Mouse (Mus musculus): ENCODE results near the gene Wnt9a. TPM values are rescaled to one million over a fixed set of nuclear protein-coding genes. Genes with fewer than 3 reads are reported as not detected.
"Not testable (repeated sequence)": the region's sequence is repeated elsewhere in the genome, so short reads cannot be mapped to it uniquely, and the experiment has no call there.

Wnt9a gene
- polyA plus RNA-seq, 1 experiment from 2014 or later, result 1.6 TPM

- no peak within 1 kb of the TSS for H3K27ac ChIP-seq (replicated peaks; ENCODE audit: low read depth, low read length)
- H3K4me2 ChIP-seq (ENCODE audit: low read depth, low read length), result peak within 1 kb of the TSS; percentile 48
- peaks cover 76% of the 10 kb centered on the region for H3K27me3 ChIP-seq (ENCODE audit: control insufficient read depth, insufficient read depth, low read length)
- H3K4me3 ChIP-seq (ENCODE audit: low read depth, low read length), result peak within 1 kb of the TSS; percentile 24
- H3K36me3 ChIP-seq (replicated peaks; ENCODE audit: control insufficient read depth, insufficient read depth, low read depth, low read length), result no peaks in the 10 kb centered on the region; the same call in 1 of the 2 replicates
- peaks cover 3% of the 10 kb centered on the region for H3K4me1 ChIP-seq (ENCODE audit: control insufficient read depth, insufficient read depth, low read length)
- ATAC-seq (replicated peaks; ENCODE audit: insufficient number of reproducible peaks, low FRiP score, low TSS enrichment, low read depth) (no peak), DNase-seq (ENCODE audit: low spot score) (no peak)
- H3K9me3 ChIP-seq (replicated peaks; ENCODE audit: control insufficient read depth, low read length), result no peaks in the 10 kb centered on the region; the same call in 1 of the 2 replicates
- no peak within 1 kb of the TSS; the same call in 1 of the 2 replicates for H3K9ac ChIP-seq (replicated peaks; ENCODE audit: low read length)
- under 1% methylated on average over 51 of the region's 60 CpGs for WGBS
Measured at GRCm38 (mm10) chr11:59290702-59291303, 15.9 kb upstream of the Wnt9a start, which contains the start of gene Wnt3a. Wnt3a (minus strand) TSS chr11:59290752.

GRCm38 (mm10) chr11:59293616-59294015, 13.1 kb upstream of the Wnt9a start:
- no peak for ATAC-seq (replicated peaks; ENCODE audit: insufficient number of reproducible peaks, low FRiP score, low TSS enrichment, low read depth)
- peaks cover 3% of the 10 kb centered on the region for H3K4me1 ChIP-seq (ENCODE audit: control insufficient read depth, insufficient read depth, low read length)
- peaks cover 52% of the 10 kb centered on the region for H3K27me3 ChIP-seq (ENCODE audit: control insufficient read depth, insufficient read depth, low read length)
- DNase-seq (ENCODE audit: low spot score), result peak; percentile 65
- H3K36me3 ChIP-seq (replicated peaks; ENCODE audit: control insufficient read depth, insufficient read depth, low read depth, low read length), result no peaks in the 10 kb centered on the region
- H3K4me3 ChIP-seq (ENCODE audit: low read depth, low read length), result no peak overlapping the region
- WGBS, result 20% methylated on average over 7 of the region's 7 CpGs
- no peak overlapping the region for H3K9ac ChIP-seq (replicated peaks; ENCODE audit: low read length)
- no peaks in the 10 kb centered on the region; the same call in 1 of the 2 replicates for H3K9me3 ChIP-seq (replicated peaks; ENCODE audit: control insufficient read depth, low read length)
- H3K4me2 ChIP-seq (ENCODE audit: low read depth, low read length), result no peak overlapping the region
- no peak overlapping the region for H3K27ac ChIP-seq (replicated peaks; ENCODE audit: low read depth, low read length)

GRCm38 (mm10) chr11:59297941-59298340, 8.8 kb upstream of the Wnt9a start:
- no peak overlapping the region for H3K9ac ChIP-seq (replicated peaks; ENCODE audit: low read length)
- no peak overlapping the region for H3K27ac ChIP-seq (replicated peaks; ENCODE audit: low read depth, low read length)
- WGBS, result 23% methylated on average over 7 of the region's 7 CpGs
- H3K36me3 ChIP-seq (replicated peaks; ENCODE audit: control insufficient read depth, insufficient read depth, low read depth, low read length), result no peaks in the 10 kb centered on the region
- no peaks in the 10 kb centered on the region for H3K4me1 ChIP-seq (ENCODE audit: control insufficient read depth, insufficient read depth, low read length)
- no peaks in the 10 kb centered on the region for H3K9me3 ChIP-seq (replicated peaks; ENCODE audit: control insufficient read depth, low read length)
- H3K27me3 ChIP-seq (ENCODE audit: control insufficient read depth, insufficient read depth, low read length), result peaks cover 9% of the 10 kb centered on the region
- no peak overlapping the region for H3K4me3 ChIP-seq (ENCODE audit: low read depth, low read length)
- DNase-seq (ENCODE audit: low spot score), result peak; percentile 78
- no peak overlapping the region for H3K4me2 ChIP-seq (ENCODE audit: low read depth, low read length)
- no peak for ATAC-seq (replicated peaks; ENCODE audit: insufficient number of reproducible peaks, low FRiP score, low TSS enrichment, low read depth)

GRCm38 (mm10) chr11:59300185-59300584, 6.5 kb upstream of the Wnt9a start:
- ATAC-seq (replicated peaks; ENCODE audit: insufficient number of reproducible peaks, low FRiP score, low TSS enrichment, low read depth), result no peak
- H3K27me3 ChIP-seq (ENCODE audit: control insufficient read depth, insufficient read depth, low read length), result peaks cover 11% of the 10 kb centered on the region
- DNase-seq (ENCODE audit: low spot score), result peak; percentile 63
- H3K36me3 ChIP-seq (replicated peaks; ENCODE audit: control insufficient read depth, insufficient read depth, low read depth, low read length), result no peaks in the 10 kb centered on the region
- H3K4me2 ChIP-seq (ENCODE audit: low read depth, low read length), result no peak overlapping the region
- H3K4me1 ChIP-seq (ENCODE audit: control insufficient read depth, insufficient read depth, low read length), result no peaks in the 10 kb centered on the region
- H3K27ac ChIP-seq (replicated peaks; ENCODE audit: low read depth, low read length), result no peak overlapping the region
- no peak overlapping the region for H3K9ac ChIP-seq (replicated peaks; ENCODE audit: low read length)
- 19% methylated on average over 3 of the region's 3 CpGs for WGBS
- H3K4me3 ChIP-seq (ENCODE audit: low read depth, low read length), result no peak overlapping the region
- H3K9me3 ChIP-seq (replicated peaks; ENCODE audit: control insufficient read depth, low read length), result no peaks in the 10 kb centered on the region

- H3K4me1 ChIP-seq (ENCODE audit: control insufficient read depth, insufficient read depth, low read length); H3K36me3 ChIP-seq (replicated peaks; ENCODE audit: control insufficient read depth, insufficient read depth, low read depth, low read length); H3K4me3 ChIP-seq (ENCODE audit: low read depth, low read length); ATAC-seq (replicated peaks; ENCODE audit: insufficient number of reproducible peaks, low FRiP score, low TSS enrichment, low read depth); DNase-seq (ENCODE audit: low spot score); H3K9ac ChIP-seq (replicated peaks; ENCODE audit: low read length); H3K27ac ChIP-seq (replicated peaks; ENCODE audit: low read depth, low read length); H3K9me3 ChIP-seq (replicated peaks; ENCODE audit: control insufficient read depth, low read length); H3K4me2 ChIP-seq (ENCODE audit: low read depth, low read length): not testable (repeated sequence)
- H3K27me3 ChIP-seq (ENCODE audit: control insufficient read depth, insufficient read depth, low read length), result peaks cover 19% of the 10 kb centered on the region
- 67% methylated on average over 2 of the region's 2 CpGs for WGBS
Measured at GRCm38 (mm10) chr11:59301053-59301452, 5.7 kb upstream of the Wnt9a start.

GRCm38 (mm10) chr11:59302700-59303569, 3.8 kb upstream of the Wnt9a start:
- Histone ChIP-seq H3K4me2 (ENCODE audit: low read depth, low read length) (no peak overlapping the region), H3K4me1 (ENCODE audit: control insufficient read depth, insufficient read depth, low read length) (peaks cover 9% of the 10 kb centered on the region), H3K9ac (replicated peaks; ENCODE audit: low read length) (no peak overlapping the region), H3K27me3 (ENCODE audit: control insufficient read depth, insufficient read depth, low read length) (peaks cover 35% of the 10 kb centered on the region), H3K36me3 (replicated peaks; ENCODE audit: control insufficient read depth, insufficient read depth, low read depth, low read length) (no peaks in the 10 kb centered on the region), H3K4me3 (ENCODE audit: low read depth, low read length) (no peak overlapping the region), H3K27ac (replicated peaks; ENCODE audit: low read depth, low read length) (no peak overlapping the region), H3K9me3 (replicated peaks; ENCODE audit: control insufficient read depth, low read length) (no peaks in the 10 kb centered on the region)
- ATAC-seq (replicated peaks; ENCODE audit: insufficient number of reproducible peaks, low FRiP score, low TSS enrichment, low read depth) (peak; percentile 24; the same call in 1 of the 2 replicates), DNase-seq (ENCODE audit: low spot score) (peak; percentile 87)
- WGBS, result 22% methylated on average over 10 of the region's 10 CpGs

- no peak overlapping the region for H3K4me2 ChIP-seq (ENCODE audit: low read depth, low read length)
- 44% methylated on average over 22 of the region's 22 CpGs for WGBS
- no peak overlapping the region for H3K4me3 ChIP-seq (ENCODE audit: low read depth, low read length)
- H3K9ac ChIP-seq (replicated peaks; ENCODE audit: low read length), result no peak overlapping the region
- no peaks in the 10 kb centered on the region for H3K36me3 ChIP-seq (replicated peaks; ENCODE audit: control insufficient read depth, insufficient read depth, low read depth, low read length)
- no peak for DNase-seq (ENCODE audit: low spot score)
- H3K9me3 ChIP-seq (replicated peaks; ENCODE audit: control insufficient read depth, low read length), result no peaks in the 10 kb centered on the region
- peaks cover 37% of the 10 kb centered on the region for H3K27me3 ChIP-seq (ENCODE audit: control insufficient read depth, insufficient read depth, low read length)
- peaks cover 21% of the 10 kb centered on the region for H3K4me1 ChIP-seq (ENCODE audit: control insufficient read depth, insufficient read depth, low read length)
- H3K27ac ChIP-seq (replicated peaks; ENCODE audit: low read depth, low read length), result no peak overlapping the region
- ATAC-seq (replicated peaks; ENCODE audit: insufficient number of reproducible peaks, low FRiP score, low TSS enrichment, low read depth), result no peak
Measured at GRCm38 (mm10) chr11:59305008-59305820, 1.5 kb upstream of the Wnt9a start.

All from embryonic facial prominence, embryonic 11.5 days (tissue).